Mouse (Mus musculus): Measurements from ENCODE around the gene Bcas3.

GRCm38 (mm10) chr11:85518025-85518756 lies 165.2 kb downstream of the Bcas3 start:
- TF ChIP-seq POLR2A (IDR thresholded peaks at IDR 0.05; ENCODE audit: borderline replicate concordance, low read depth, low read length) (no peak), CTCF (IDR thresholded peaks at IDR 0.05; ENCODE audit: low read depth, low read length) (no peak)
